Mouse (Mus musculus) CH12.LX (cell line): Measurements from ENCODE around the gene Myzap. TPM values are rescaled to one million over a fixed set of nuclear protein-coding genes. Genes with fewer than 3 reads are reported as not detected.
A peak's percentile ranks its signal among the peaks of the same experiment; 100 is the strongest.

ENCODE experiments used
- DNase-seq: peaks from one replicate; pipeline ENCODE4 v3.0.0-alpha.2; 2013; ENCODE audit errors: extremely low read depth
- H3K27ac ChIP-seq: 2 replicates; pipeline ENCODE4 v1.5.1; 2012; ENCODE audit warnings: low read depth, mild to moderate bottlenecking, control low read depth, moderate library complexity; ENCODE audit not compliant: insufficient read depth
- H3K27me3 ChIP-seq: replicated peaks from 2 replicates; pipeline ENCODE3; 2012; ENCODE audit warnings: inconsistent platforms
- H3K36me3 ChIP-seq, 2 experiments: replicated peaks in 1 of 2; 2 replicates each; pipeline versions ENCODE3 to v1.6.1; 2012; ENCODE audit warnings: inconsistent platforms in 1 of 2, low read length in 1 of 2, mild to moderate bottlenecking in 1 of 2, mixed read lengths in 1 of 2, moderate library complexity in 1 of 2; ENCODE audit not compliant: control insufficient read depth in 1 of 2, insufficient read depth in 1 of 2
- H3K4me1 ChIP-seq, 2 experiments: 2 replicates each; pipeline ENCODE4 v1.6.1; 2012; ENCODE audit warnings: inconsistent platforms in 1 of 2, moderate library complexity in 1 of 2; ENCODE audit not compliant: insufficient read depth in 2 of 2, control insufficient read depth in 1 of 2
- H3K4me2 ChIP-seq: 2 replicates; pipeline ENCODE4 v1.6.1; 2012; ENCODE audit warnings: low read depth, mild to moderate bottlenecking, control low read depth; ENCODE audit not compliant: poor library complexity, insufficient read depth, severe bottlenecking
- H3K4me3 ChIP-seq, 3 experiments: fragments of 150-350 bp in 1 of 3; sonication (generic) in 1 of 3; replicated peaks in 1 of 3; 2 replicates each; pipeline versions ENCODE3 to v1.5.1; 2011 to 2012; ENCODE audit warnings: low read depth in 2 of 3, low read length in 2 of 3, mild to moderate bottlenecking in 2 of 3, moderate library complexity in 2 of 3, control low read depth in 1 of 3, improper control_type of control experiment in 1 of 3, inconsistent platforms in 1 of 3, mixed read lengths in 1 of 3; ENCODE audit not compliant: poor library complexity in 1 of 3
- H3K79me2 ChIP-seq: replicated peaks from 2 replicates; pipeline ENCODE4 v1.6.1; 2012; ENCODE audit warnings: mild to moderate bottlenecking, moderate library complexity; ENCODE audit not compliant: control insufficient read depth, poor library complexity, insufficient read depth, severe bottlenecking; ENCODE audit errors: extremely low read depth
- H3K9ac ChIP-seq: 2 replicates; pipeline ENCODE4 v1.6.1; 2012; ENCODE audit warnings: low read depth, mild to moderate bottlenecking, control low read depth, moderate library complexity; ENCODE audit not compliant: insufficient read depth
- H3K9me3 ChIP-seq: replicated peaks from 2 replicates; pipeline ENCODE3; 2012; ENCODE audit warnings: low read length, inconsistent platforms, mixed read lengths
- BHLHE40 ChIP-seq: IDR thresholded peaks from 2 replicates; pipeline ENCODE4 v1.6.1; 2011; ENCODE audit warnings: mild to moderate bottlenecking, low read depth, low read length, improper control_type of control experiment
- CHD1 ChIP-seq: IDR thresholded peaks from 2 replicates; pipeline ENCODE4 v1.6.1; 2012; ENCODE audit warnings: low read depth, low read length, improper control_type of control experiment, inconsistent platforms
- CHD2 ChIP-seq: IDR thresholded peaks from 2 replicates; pipeline ENCODE4 v1.6.1; 2011; ENCODE audit warnings: low read length, improper control_type of control experiment
- CTCF ChIP-seq, 2 experiments: IDR thresholded peaks in 1 of 2; conservative IDR thresholded peaks in 1 of 2; 2 replicates each; pipeline ENCODE4 v1.5.1; 2011 to 2012; ENCODE audit warnings: low read depth in 2 of 2, low read length in 2 of 2, improper control_type of control experiment in 1 of 2, inconsistent platforms in 1 of 2, mild to moderate bottlenecking in 1 of 2, moderate library complexity in 1 of 2
- ELF1 ChIP-seq: IDR thresholded peaks from 2 replicates; pipeline ENCODE4 v1.6.1; 2014; ENCODE audit warnings: low read depth, mild to moderate bottlenecking, inconsistent platforms, low read length, improper control_type of control experiment
- EP300 ChIP-seq: IDR thresholded peaks from 2 replicates; pipeline ENCODE4 v1.6.1; 2011; ENCODE audit warnings: low read length, improper control_type of control experiment
- ETS1 ChIP-seq: conservative IDR thresholded peaks from 2 replicates; pipeline ENCODE4 v1.6.1; 2012; ENCODE audit warnings: low read depth, mild to moderate bottlenecking, inconsistent platforms, low read length, improper control_type of control experiment, moderate library complexity
- GABPA ChIP-seq: IDR thresholded peaks from 2 replicates; pipeline ENCODE4 v1.6.1; 2012; ENCODE audit warnings: low read depth, low read length, improper control_type of control experiment, inconsistent platforms; ENCODE audit not compliant: insufficient replicate concordance
- HCFC1 ChIP-seq: IDR thresholded peaks from 2 replicates; pipeline ENCODE4 v1.6.1; 2012; ENCODE audit warnings: low read depth, mild to moderate bottlenecking, inconsistent platforms, low read length, improper control_type of control experiment
- KAT2A ChIP-seq: IDR thresholded peaks from 2 replicates; pipeline ENCODE4 v1.6.1; 2012; ENCODE audit warnings: low read length, improper control_type of control experiment, inconsistent platforms; ENCODE audit not compliant: insufficient replicate concordance
- MAFK ChIP-seq: IDR thresholded peaks from 2 replicates; pipeline ENCODE4 v1.6.1; 2011; ENCODE audit warnings: low read length, improper control_type of control experiment; ENCODE audit not compliant: insufficient replicate concordance
- MAZ ChIP-seq: IDR thresholded peaks from 2 replicates; pipeline ENCODE4 v1.6.1; 2012; ENCODE audit warnings: low read depth, mild to moderate bottlenecking, inconsistent platforms, low read length, improper control_type of control experiment, moderate library complexity
- MEF2A ChIP-seq: IDR thresholded peaks from 2 replicates; pipeline ENCODE4 v1.6.1; 2014; ENCODE audit warnings: low read depth, mild to moderate bottlenecking, inconsistent platforms, low read length, improper control_type of control experiment, borderline replicate concordance
- MXI1 ChIP-seq: IDR thresholded peaks from 2 replicates; pipeline ENCODE4 v1.6.1; 2011; ENCODE audit warnings: mild to moderate bottlenecking, low read depth, low read length, improper control_type of control experiment
- MYC ChIP-seq: IDR thresholded peaks from 2 replicates; pipeline ENCODE4 v1.6.1; 2011; ENCODE audit warnings: low read depth, mild to moderate bottlenecking, improper control_type of control experiment, low read length
- NRF1 ChIP-seq: IDR thresholded peaks from 2 replicates; pipeline ENCODE4 v1.6.1; 2014; ENCODE audit warnings: low read depth, mild to moderate bottlenecking, inconsistent platforms, low read length, improper control_type of control experiment, moderate library complexity
- PAX5 ChIP-seq: IDR thresholded peaks from 2 replicates; pipeline ENCODE4 v1.6.1; 2012; ENCODE audit warnings: low read length, inconsistent platforms, mixed read lengths
- POLR2A ChIP-seq: IDR thresholded peaks from 2 replicates; pipeline ENCODE4 v1.6.1; 2011; ENCODE audit warnings: low read depth, mild to moderate bottlenecking, improper control_type of control experiment, low read length
- POLR2AphosphoS2 ChIP-seq: IDR thresholded peaks from 2 replicates; pipeline ENCODE4 v1.6.1; 2011; ENCODE audit warnings: low read depth, low read length, improper control_type of control experiment
- RAD21 ChIP-seq: IDR thresholded peaks from 2 replicates; pipeline ENCODE4 v1.6.1; 2011; ENCODE audit warnings: low read depth, mild to moderate bottlenecking, low read length, improper control_type of control experiment, moderate library complexity
- RCOR1 ChIP-seq: conservative IDR thresholded peaks from 2 replicates; pipeline ENCODE4 v1.6.1; 2012; ENCODE audit warnings: low read depth, mild to moderate bottlenecking, inconsistent platforms, low read length, improper control_type of control experiment
- SIN3A ChIP-seq: IDR thresholded peaks from 2 replicates; pipeline ENCODE4 v1.6.1; 2012; ENCODE audit warnings: low read length, improper control_type of control experiment, inconsistent platforms
- SMC3 ChIP-seq: IDR thresholded peaks from 2 replicates; pipeline ENCODE4 v1.6.1; 2011; ENCODE audit warnings: low read depth, low read length, improper control_type of control experiment
- TBP ChIP-seq: conservative IDR thresholded peaks from 2 replicates; pipeline ENCODE4 v1.6.1; 2011; ENCODE audit warnings: low read depth, low read length, improper control_type of control experiment
- TCF12 ChIP-seq: IDR thresholded peaks from 2 replicates; pipeline ENCODE4 v1.6.1; 2014; ENCODE audit warnings: low read depth, mild to moderate bottlenecking, inconsistent platforms, low read length, improper control_type of control experiment
- UBTF ChIP-seq: IDR thresholded peaks from 2 replicates; pipeline ENCODE4 v1.6.1; 2012; ENCODE audit warnings: low read depth, mild to moderate bottlenecking, inconsistent platforms, low read length, improper control_type of control experiment, moderate library complexity
- USF1 ChIP-seq: IDR thresholded peaks from 2 replicates; pipeline ENCODE4 v1.6.1; 2014; ENCODE audit warnings: low read depth, mild to moderate bottlenecking, inconsistent platforms, low read length, improper control_type of control experiment
- USF2 ChIP-seq: conservative IDR thresholded peaks from 2 replicates; pipeline ENCODE4 v1.6.1; 2011; ENCODE audit warnings: low read depth, low read length, improper control_type of control experiment
- ZC3H11A ChIP-seq: IDR thresholded peaks from 2 replicates; pipeline ENCODE4 v1.6.1; 2012; ENCODE audit warnings: low read depth, mild to moderate bottlenecking, inconsistent platforms, low read length, improper control_type of control experiment
- ZKSCAN1 ChIP-seq: IDR thresholded peaks from 2 replicates; pipeline ENCODE4 v1.6.1; 2012; ENCODE audit warnings: low read depth, inconsistent platforms, low read length, improper control_type of control experiment, borderline replicate concordance
- ZMIZ1 ChIP-seq: IDR thresholded peaks from 2 replicates; pipeline ENCODE4 v1.6.1; 2012; ENCODE audit warnings: low read depth, mild to moderate bottlenecking, inconsistent platforms, low read length, improper control_type of control experiment
- ZNF384 ChIP-seq: IDR thresholded peaks from 2 replicates; pipeline ENCODE4 v1.6.1; 2012; ENCODE audit warnings: low read depth, low read length, improper control_type of control experiment, inconsistent platforms
- dilution Hi-C: fragments of 300-500 bp; cut with MboI; formaldehyde crosslinking; loops from 2 replicates; pipeline ENCODE4 v1.14.3; 2020; ENCODE audit warnings: low sequenced_read_pairs; ENCODE audit not compliant: extremely low pct_unique_long_range_greater_than_20kb, extremely low pct_ligation_motif_present
- in situ Hi-C: fragments of 300-500 bp; cut with MboI; formaldehyde crosslinking; loops from 3 replicates; pipeline ENCODE4 v1.14.3; 2019; ENCODE audit warnings: low sequenced_read_pairs, low pct_ligation_motif_present, low pct_unique_long_range_greater_than_20kb, mixed read lengths
- polyA plus RNA-seq: library from polyadenylated mRNA; unstranded; fragments of >175 nt; gene quantifications from 2 replicates; pipeline ENCODE4 v1.2.1, GENCODE M21; 2012; ENCODE audit warnings: low read depth; ENCODE audit not compliant: insufficient read length
- total RNA-seq, 2 experiments: library from RNA; depleted of rRNA; stranded (reverse); fragments of 300-350 nt in 1 of 2; fragments of >200 nt in 1 of 2; gene quantifications; 2 replicates each; pipeline ENCODE4 v1.2.3; 2012 to 2014

Myzap gene
- total and polyA plus RNA-seq, 3 experiments, result 2.9 to 7.5 (median 6.2) TPM

DNA sequence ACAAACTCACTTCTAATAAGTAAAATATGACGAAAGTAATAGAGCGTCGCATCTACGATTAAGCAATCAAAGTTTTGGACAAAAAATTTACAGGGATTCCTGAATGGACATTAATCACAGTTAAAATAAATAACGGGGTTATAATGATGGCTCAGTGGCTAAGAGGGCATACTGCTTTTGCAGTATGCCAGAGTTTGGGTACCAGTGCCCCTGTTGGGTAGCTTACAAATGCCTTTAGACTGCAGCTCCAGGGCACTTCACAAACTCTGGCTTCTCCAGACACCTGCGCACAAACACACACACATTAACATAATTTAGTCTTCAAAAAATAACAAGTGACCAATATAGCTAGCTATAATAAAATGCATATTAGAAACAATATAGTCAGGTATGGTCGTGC is 106.0 kb downstream of the Myzap start:
- TF ChIP-seq CHD2 (no peak), MEF2A (no peak), TBP (no peak; the same call in 1 of the 2 replicates), ZMIZ1 (no peak), MYC (no peak), RCOR1 (no peak), BHLHE40 (no peak), TCF12 (no peak)
- no peak for DNase-seq
- dilution Hi-C loops (no loop called here), in situ Hi-C loops (no loop called here)
- Histone ChIP-seq H3K4me3 (peak overlapping the region in 2 of 3 experiments; percentile 21 to 92), H3K27ac (no peak overlapping the region), H3K27me3 (no peaks in the 10 kb centered on the region), H3K4me2 (peak overlapping the region; percentile 37), H3K4me1 (peaks cover 2 to 33% of the 10 kb centered on the region in 2 experiments; a peak in 3 of 4 replicates), H3K36me3 (peaks cover 22 to 24% of the 10 kb centered on the region in 2 experiments), H3K9me3 (no peaks in the 10 kb centered on the region), H3K9ac (peak overlapping the region; percentile 44; the same call in 1 of the 2 replicates), H3K79me2 (peaks cover 36% of the 10 kb centered on the region)

DNA sequence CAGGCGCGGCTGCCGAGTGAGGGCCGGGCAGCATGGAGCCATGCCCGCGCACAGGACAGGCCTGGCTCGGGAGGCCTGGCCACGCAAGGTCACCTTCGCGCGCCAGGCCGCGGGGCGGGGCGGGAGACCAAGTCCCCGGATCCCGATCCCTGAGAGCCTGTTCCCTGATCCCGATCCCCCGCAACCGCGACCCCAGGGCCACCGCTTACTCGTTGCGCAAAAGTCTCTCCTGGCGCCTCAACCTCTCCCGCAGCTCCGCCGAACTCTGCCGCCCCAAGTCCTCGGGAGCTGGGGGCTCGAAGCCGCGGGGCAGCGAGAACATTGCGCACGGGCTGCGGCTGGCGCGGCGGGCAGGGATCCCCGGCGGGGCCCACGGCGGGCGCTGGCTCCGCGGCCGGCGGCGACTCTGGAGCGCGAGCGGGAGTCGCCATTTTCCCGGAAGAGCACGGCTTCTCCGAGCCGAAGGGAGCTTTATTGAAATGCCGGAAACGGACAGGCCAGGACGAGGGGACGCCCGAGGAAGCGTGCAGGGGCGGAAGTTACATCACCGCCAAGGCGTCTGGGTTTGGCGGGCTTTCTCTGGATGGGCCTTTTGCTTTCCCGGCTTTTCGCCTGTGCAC is 106.6 kb downstream of the Myzap start, which contains the start of gene Polr2m:
Gene Polr2m, minus strand, starts transcription at position 461 of the 620 bp plus-strand sequence.
- Histone ChIP-seq H3K4me3 (peak within 1 kb of the TSS; percentile 92 to 98 (median 92)), H3K4me1 (peaks cover 2 to 35% of the 10 kb centered on the region in 2 experiments; a peak in 3 of 4 replicates), H3K79me2 (peaks cover 36% of the 10 kb centered on the region), H3K4me2 (peak within 1 kb of the TSS; percentile 88), H3K36me3 (peaks cover 27 to 30% of the 10 kb centered on the region in 2 experiments), H3K9ac (peak within 1 kb of the TSS; percentile 99), H3K27me3 (no peaks in the 10 kb centered on the region), H3K9me3 (no peaks in the 10 kb centered on the region), H3K27ac (peak within 1 kb of the TSS; percentile 83)
- dilution Hi-C loops (no loop called here), in situ Hi-C loops (no loop called here)
- peak; percentile 93 for DNase-seq
- no peak for TF ChIP-seq ZMIZ1
- TF ChIP-seq EP300, result no peak
- TF ChIP-seq RCOR1, result 0 out of 2 replicates have a peak, but pooled peaks have one; percentile 58
- no peak for TF ChIP-seq ZC3H11A
- TF ChIP-seq RAD21, result no peak
- TF ChIP-seq GABPA, result peak; percentile 23; the same call in 1 of the 2 replicates
- peak; percentile 95 for TF ChIP-seq TCF12
- no peak for TF ChIP-seq USF2
- TF ChIP-seq MEF2A, result no peak; the same call in 1 of the 2 replicates
- TF ChIP-seq ZNF384, result no peak
- TF ChIP-seq UBTF, result peak; percentile 93
- peak; percentile 96 for TF ChIP-seq KAT2A
- TF ChIP-seq PAX5, result no peak
- no peak for TF ChIP-seq CHD1
- no peak for TF ChIP-seq MAFK
- no peak for TF ChIP-seq USF1
- TF ChIP-seq ZKSCAN1, result no peak
- TF ChIP-seq SIN3A, result peak; percentile 75
- TF ChIP-seq POLR2A, result peak; percentile 79
- peak; percentile 28; the same call in 1 of the 2 replicates for TF ChIP-seq MXI1
- no peak for TF ChIP-seq POLR2AphosphoS2
- TF ChIP-seq MAZ, result no peak
- TF ChIP-seq SMC3, result no peak
- peak; percentile 88 for TF ChIP-seq HCFC1
- TF ChIP-seq BHLHE40, result peak; percentile 95
- TF ChIP-seq ELF1, result peak; percentile 98
- TF ChIP-seq NRF1, result peak; percentile 54
- peak; percentile 78 for TF ChIP-seq ETS1
- TF ChIP-seq CTCF (conservative IDR thresholded peaks at IDR 0.05 in 1 of 2, IDR thresholded peaks at IDR 0.05 in 1 of 2; ENCODE audit: low read depth in 2 of 2, low read length in 2 of 2), result no peak
